Mouse (Mus musculus): ENCODE measurements around the gene Pdss2. TPM values are rescaled to one million over a fixed set of nuclear protein-coding genes. Genes with fewer than 3 reads are reported as not detected.
"Not testable (repeated sequence)": the region's sequence is repeated elsewhere in the genome, so short reads cannot be mapped to it uniquely, and the experiment has no call there.

Gene Pdss2
- polyA plus RNA-seq, 1 experiment: 12.5 TPM

- no peak for DNase-seq (ENCODE audit: low spot score)
These were observed 152.4 kb downstream of the Pdss2 start for GRCm38 (mm10) chr10:43373666-43374065.

GRCm38 (mm10) chr10:43375286-43375685, 154.0 kb downstream of the Pdss2 start:
- DNase-seq (ENCODE audit: low spot score): no peak

GRCm38 (mm10) chr10:43376749-43377148, 155.5 kb downstream of the Pdss2 start:
- no peak for DNase-seq (ENCODE audit: low spot score)

GRCm38 (mm10) chr10:43378279-43378678, 157.0 kb downstream of the Pdss2 start:
- no peak for DNase-seq (ENCODE audit: low spot score)

- DNase-seq (ENCODE audit: low spot score): no peak
These were observed 157.7 kb downstream of the Pdss2 start for GRCm38 (mm10) chr10:43378732-43379644.

GRCm38 (mm10) chr10:43382660-43383059, 161.4 kb downstream of the Pdss2 start:
- no peak for DNase-seq (ENCODE audit: low spot score)

GRCm38 (mm10) chr10:43384623-43385022, 163.3 kb downstream of the Pdss2 start:
- no peak for DNase-seq (ENCODE audit: low spot score)

GRCm38 (mm10) chr10:43392921-43393320, 171.6 kb downstream of the Pdss2 start:
- DNase-seq (ENCODE audit: low spot score): no peak

GRCm38 (mm10) chr10:43393818-43394217, 172.5 kb downstream of the Pdss2 start:
- no peak for DNase-seq (ENCODE audit: low spot score)

GRCm38 (mm10) chr10:43395824-43396223, 174.5 kb downstream of the Pdss2 start:
- no peak for DNase-seq (ENCODE audit: low spot score)

GRCm38 (mm10) chr10:43399596-43400316, 178.5 kb downstream of the Pdss2 start:
- no peak for DNase-seq (ENCODE audit: low spot score)

GRCm38 (mm10) chr10:43406107-43406506, 184.8 kb downstream of the Pdss2 start:
- no peak for DNase-seq (ENCODE audit: low spot score)

GRCm38 (mm10) chr10:43406885-43407284, 185.6 kb downstream of the Pdss2 start:
- no peak for DNase-seq (ENCODE audit: low spot score)

- DNase-seq (ENCODE audit: low spot score): no peak
These were observed 188.4 kb downstream of the Pdss2 start for GRCm38 (mm10) chr10:43409506-43410230.

GRCm38 (mm10) chr10:43411164-43411563, 189.9 kb downstream of the Pdss2 start:
- not testable (repeated sequence) for DNase-seq (ENCODE audit: low spot score)

GRCm38 (mm10) chr10:43417346-43417745, 196.1 kb downstream of the Pdss2 start:
- no peak for DNase-seq (ENCODE audit: low spot score)

GRCm38 (mm10) chr10:43420660-43421413, 199.6 kb downstream of the Pdss2 start:
- DNase-seq (ENCODE audit: low spot score): no peak

GRCm38 (mm10) chr10:43422061-43422770, 200.9 kb downstream of the Pdss2 start:
- no peak for DNase-seq (ENCODE audit: low spot score)

- DNase-seq (ENCODE audit: low spot score): no peak
These were observed 203.3 kb downstream of the Pdss2 start for GRCm38 (mm10) chr10:43424545-43424944.

- no peak for DNase-seq (ENCODE audit: low spot score)
These were observed 209.3 kb downstream of the Pdss2 start for GRCm38 (mm10) chr10:43430606-43431005.

- DNase-seq (ENCODE audit: low spot score): no peak
These were observed 213.0 kb downstream of the Pdss2 start for GRCm38 (mm10) chr10:43434326-43434725.
